Mouse (Mus musculus): ENCODE measurements at regions not wholly inside any gene's neighbourhood (a gene's known extent, or its start where the extent isn't known, plus 50 kb on each side); places are given as distances from the start of the nearest gene placed in this dataset.

- POLR2A ChIA-PET, result interaction anchor here in 2 of 4 experiments (0.6 to 1.0 kb wide), 2 partner anchors 31 to 165 kb away, joined by 3 read pairs; no protein-coding TSS in a partner anchor
- CTCF ChIA-PET, result no interaction called here
Measured at GRCm38 (mm10) chr7:133471706-133472105, 130.3 kb downstream of the Tex36 start.

GRCm38 (mm10) chr7:133470620-133470958 lies 131.4 kb downstream of the Tex36 start:
- CTCF ChIA-PET, result interaction anchor here in 1 of 4 experiments (0.6 kb wide), 1 partner anchor 358 kb away, joined by 7 read pairs; no protein-coding TSS in a partner anchor
- POLR2A ChIA-PET, result interaction anchor here in 1 of 4 experiments (0.9 kb wide), 1 partner anchor 16 kb away, joined by 3 read pairs; no protein-coding TSS in a partner anchor

GRCm38 (mm10) chr7:133469952-133470619 lies 131.9 kb downstream of the Tex36 start:
- POLR2A ChIA-PET, result no interaction called here
- CTCF ChIA-PET, result interaction anchor here in 1 of 4 experiments (0.6 kb wide), 1 partner anchor 357 kb away, joined by 7 read pairs; no protein-coding TSS in a partner anchor

- ChIA-PET POLR2A (interaction anchor here in 2 of 4 experiments (0.6 kb wide), 2 partner anchors 155 to 355 kb away, joined by 3 to 4 read pairs; no protein-coding TSS in a partner anchor), CTCF (no interaction called here)
Measured at GRCm38 (mm10) chr7:133469106-133469505, 132.9 kb downstream of the Tex36 start.

GRCm38 (mm10) chr7:133468346-133468745 lies 133.6 kb downstream of the Tex36 start:
- CTCF ChIA-PET, result no interaction called here
- POLR2A ChIA-PET, result no interaction called here

- ChIA-PET POLR2A (no interaction called here), CTCF (no interaction called here)
Measured at GRCm38 (mm10) chr7:133467579-133467978, 134.4 kb downstream of the Tex36 start.

- ChIA-PET POLR2A (interaction anchor here in 1 of 4 experiments (0.8 kb wide), 1 partner anchor 8 kb away, joined by 4 read pairs; no protein-coding TSS in a partner anchor), CTCF (interaction anchor here in 1 of 4 experiments (0.7 kb wide), 1 partner anchor 198 kb away, joined by 3 read pairs; no protein-coding TSS in a partner anchor)
Measured at GRCm38 (mm10) chr7:133459306-133459705, 142.7 kb downstream of the Tex36 start.

GRCm38 (mm10) chr7:133457436-133458324 lies 144.3 kb downstream of the Tex36 start:
- ChIA-PET POLR2A (interaction anchor here in 2 of 4 experiments (1.3 to 2.1 kb wide), 3 partner anchors 16 to 180 kb away, joined by 3 to 5 read pairs (median 4); partner anchors contain the start of gene Edrf1 (in 1 of the 2)), CTCF (no interaction called here)

GRCm38 (mm10) chr7:133450246-133450645 lies 151.7 kb downstream of the Tex36 start:
- POLR2A ChIA-PET, result no interaction called here

GRCm38 (mm10) chr7:133447079-133447478 lies 154.9 kb downstream of the Tex36 start:
- ChIA-PET CTCF (no interaction called here), POLR2A (interaction anchor here in 2 of 4 experiments (0.5 to 1.5 kb wide), 2 partner anchors 9 to 329 kb away, joined by 3 to 6 read pairs; no protein-coding TSS in a partner anchor)

More at GRCm38 (mm10) chr7:133450246-133450645, 151.7 kb downstream of the Tex36 start:
- CTCF ChIA-PET, result interaction anchor here in 1 of 4 experiments (0.6 kb wide), 1 partner anchor 106 kb away, joined by 5 read pairs; no protein-coding TSS in a partner anchor

GRCm38 (mm10) chr7:133441661-133442060 lies 160.3 kb downstream of the Tex36 start:
- ChIA-PET POLR2A (interaction anchor here in 2 of 4 experiments (0.7 to 1.6 kb wide), 7 partner anchors 13 to 1199 kb away, joined by 3 to 5 read pairs (median 4); no protein-coding TSS in a partner anchor), CTCF (interaction anchor here in 2 of 4 experiments (0.6 kb wide), 2 partner anchors 20 to 132 kb away, joined by 4 to 8 read pairs; no protein-coding TSS in a partner anchor)

GRCm38 (mm10) chr7:133441169-133441568 lies 160.8 kb downstream of the Tex36 start:
- CTCF ChIA-PET, result interaction anchor here in 1 of 4 experiments (0.7 kb wide), 1 partner anchor 266 kb away, joined by 3 read pairs; no protein-coding TSS in a partner anchor
- POLR2A ChIA-PET, result interaction anchor here (0.7 to 1.6 kb wide), 8 partner anchors 12 to 1198 kb away, joined by 3 to 4 read pairs (median 3); partner anchors contain the start of gene Edrf1 (in 2 of the 4)

GRCm38 (mm10) chr7:133440711-133441110 lies 161.2 kb downstream of the Tex36 start:
- ChIA-PET CTCF (interaction anchor here in 1 of 4 experiments (0.7 kb wide), 1 partner anchor 267 kb away, joined by 3 read pairs; no protein-coding TSS in a partner anchor), POLR2A (interaction anchor here (0.7 to 1.6 kb wide), 8 partner anchors 12 to 1198 kb away, joined by 3 to 4 read pairs (median 3); partner anchors contain the start of gene Edrf1 (in 2 of the 4))

- POLR2A ChIA-PET, result no interaction called here
Measured at GRCm38 (mm10) chr7:133440086-133440485, 161.9 kb downstream of the Tex36 start.

GRCm38 (mm10) chr7:133438631-133439030 lies 163.3 kb downstream of the Tex36 start:
- CTCF ChIA-PET, result no interaction called here
- POLR2A ChIA-PET, result interaction anchor here in 1 of 4 experiments (1.3 kb wide), 1 partner anchor 17 kb away, joined by 9 read pairs; no protein-coding TSS in a partner anchor

More at GRCm38 (mm10) chr7:133440086-133440485, 161.9 kb downstream of the Tex36 start:
- CTCF ChIA-PET, result interaction anchor here in 1 of 4 experiments (0.6 kb wide), 1 partner anchor 450 kb away, joined by 5 read pairs; no protein-coding TSS in a partner anchor

GRCm38 (mm10) chr7:133437866-133438265 lies 164.1 kb downstream of the Tex36 start:
- ChIA-PET CTCF (interaction anchor here in 1 of 4 experiments (0.5 kb wide), 1 partner anchor 199 kb away, joined by 8 read pairs; no protein-coding TSS in a partner anchor), POLR2A (interaction anchor here in 3 of 4 experiments (0.6 to 1.3 kb wide), 4 partner anchors 9 to 16 kb away, joined by 3 to 9 read pairs (median 6); no protein-coding TSS in a partner anchor)

- ChIA-PET POLR2A (interaction anchor here in 1 of 4 experiments (0.6 kb wide), 1 partner anchor 201 kb away, joined by 6 read pairs; no protein-coding TSS in a partner anchor), CTCF (no interaction called here)
Measured at GRCm38 (mm10) chr7:133435596-133436357, 166.2 kb downstream of the Tex36 start.
